Mouse (Mus musculus) brown adipose tissue, adult 24 weeks (tissue): Measurements from ENCODE around the gene Gm43517. TPM values are rescaled to one million over a fixed set of nuclear protein-coding genes. Genes with fewer than 3 reads are reported as not detected.

ENCODE experiments used
- H3K27ac ChIP-seq: fragments of 200-500 bp; replicated peaks from 2 replicates; pipeline ENCODE4 v1.5.1; 2012; ENCODE audit warnings: low read depth, mild to moderate bottlenecking, low read length
- H3K4me1 ChIP-seq: fragments of 200-500 bp; 2 replicates; pipeline ENCODE4 v1.6.1; 2012; ENCODE audit warnings: low read length, mixed read lengths; ENCODE audit not compliant: control insufficient read depth, insufficient read depth, insufficient read length
- H3K4me3 ChIP-seq: fragments of 200-500 bp; 2 replicates; pipeline ENCODE4 v1.5.1; 2012; ENCODE audit warnings: low read depth, mild to moderate bottlenecking, low read length, moderate library complexity; ENCODE audit not compliant: insufficient read depth
- polyA plus RNA-seq: library from polyadenylated mRNA; stranded (reverse); fragments of >200 nt; gene quantifications from 2 replicates; pipeline ENCODE4 v1.2.4, GENCODE M21; 2012; ENCODE audit not compliant: missing spikeins, insufficient read depth, insufficient read length

Gene Gm43517
- polyA plus RNA-seq, 1 experiment, result not detected

GRCm38 (mm10) chr12:49393639-49394038, 8.7 kb downstream of the Gm43517 start:
- Histone ChIP-seq H3K4me1 (no peaks in the 10 kb centered on the region; the same call in 1 of the 2 replicates), H3K4me3 (no peak overlapping the region), H3K27ac (no peak overlapping the region)

GRCm38 (mm10) chr12:49394181-49394580, 9.2 kb downstream of the Gm43517 start:
- Histone ChIP-seq H3K4me1 (no peaks in the 10 kb centered on the region; the same call in 1 of the 2 replicates), H3K4me3 (no peak overlapping the region), H3K27ac (no peak overlapping the region)

- Histone ChIP-seq H3K4me1 (no peaks in the 10 kb centered on the region; the same call in 1 of the 2 replicates), H3K4me3 (no peak overlapping the region), H3K27ac (no peak overlapping the region)
Measured at GRCm38 (mm10) chr12:49394836-49395235, 9.9 kb downstream of the Gm43517 start.

- H3K4me3 ChIP-seq, result no peak overlapping the region
- H3K4me1 ChIP-seq, result no peaks in the 10 kb centered on the region; the same call in 1 of the 2 replicates
- no peak overlapping the region for H3K27ac ChIP-seq
Measured at GRCm38 (mm10) chr12:49395969-49396368, 11.0 kb downstream of the Gm43517 start.

GRCm38 (mm10) chr12:49396776-49397175, 11.8 kb downstream of the Gm43517 start:
- Histone ChIP-seq H3K4me1 (no peaks in the 10 kb centered on the region), H3K27ac (no peak overlapping the region), H3K4me3 (no peak overlapping the region)

GRCm38 (mm10) chr12:49397443-49398162, 12.6 kb downstream of the Gm43517 start:
- H3K27ac ChIP-seq, result no peak overlapping the region
- no peak overlapping the region for H3K4me3 ChIP-seq
- H3K4me1 ChIP-seq, result no peaks in the 10 kb centered on the region

- no peaks in the 10 kb centered on the region for H3K4me1 ChIP-seq
- H3K4me3 ChIP-seq, result no peak overlapping the region
Measured at GRCm38 (mm10) chr12:49398163-49398540, 13.2 kb downstream of the Gm43517 start.

GRCm38 (mm10) chr12:49398636-49399035, 13.7 kb downstream of the Gm43517 start:
- Histone ChIP-seq H3K4me1 (no peaks in the 10 kb centered on the region), H3K27ac (no peak overlapping the region)

More at GRCm38 (mm10) chr12:49398163-49398540, 13.2 kb downstream of the Gm43517 start:
- H3K27ac ChIP-seq, result no peak overlapping the region

GRCm38 (mm10) chr12:49399611-49400010, 14.6 kb downstream of the Gm43517 start:
- no peak overlapping the region for H3K27ac ChIP-seq

More at GRCm38 (mm10) chr12:49398636-49399035, 13.7 kb downstream of the Gm43517 start:
- no peak overlapping the region for H3K4me3 ChIP-seq

GRCm38 (mm10) chr12:49400036-49400852, 15.3 kb downstream of the Gm43517 start:
- H3K4me1 ChIP-seq, result no peaks in the 10 kb centered on the region
- H3K4me3 ChIP-seq, result no peak overlapping the region
- no peak overlapping the region for H3K27ac ChIP-seq

More at GRCm38 (mm10) chr12:49399611-49400010, 14.6 kb downstream of the Gm43517 start:
- no peak overlapping the region for H3K4me3 ChIP-seq
- no peaks in the 10 kb centered on the region for H3K4me1 ChIP-seq

- H3K4me1 ChIP-seq, result no peaks in the 10 kb centered on the region
- H3K4me3 ChIP-seq, result 0 out of 2 replicates have a peak overlapping the region, but pooled peaks have one; percentile 36
- H3K27ac ChIP-seq, result no peak overlapping the region
Measured at GRCm38 (mm10) chr12:49400853-49401118, 15.8 kb downstream of the Gm43517 start.

- Histone ChIP-seq H3K27ac (no peak overlapping the region), H3K4me3 (peak overlapping the region; percentile 36), H3K4me1 (no peaks in the 10 kb centered on the region)
Measured at GRCm38 (mm10) chr12:49401119-49401795, 16.3 kb downstream of the Gm43517 start.

GRCm38 (mm10) chr12:49401796-49402130, 16.8 kb downstream of the Gm43517 start:
- Histone ChIP-seq H3K27ac (no peak overlapping the region), H3K4me3 (no peak overlapping the region; the same call in 1 of the 2 replicates), H3K4me1 (no peaks in the 10 kb centered on the region)

GRCm38 (mm10) chr12:49409833-49410232, 24.9 kb downstream of the Gm43517 start:
- Histone ChIP-seq H3K27ac (no peak overlapping the region), H3K4me1 (no peaks in the 10 kb centered on the region), H3K4me3 (no peak overlapping the region)

GRCm38 (mm10) chr12:49417963-49418362, 33.0 kb downstream of the Gm43517 start:
- no peaks in the 10 kb centered on the region for H3K4me1 ChIP-seq
- no peak overlapping the region for H3K27ac ChIP-seq
- no peak overlapping the region for H3K4me3 ChIP-seq
